Mouse (Mus musculus) hindbrain, embryonic 12.5 days (tissue): ENCODE results near the gene Plxdc2. TPM values are rescaled to one million over a fixed set of nuclear protein-coding genes. Genes with fewer than 3 reads are reported as not detected.

Experiments used
- ATAC-seq: fragments of 200-750 bp; cut with Nextera tagmentation; 2 replicates; pipeline ENCODE4 v1.8.0; 2017; ENCODE audit warnings: moderate TSS enrichment; ENCODE audit not compliant: low FRiP score
- H3K27ac ChIP-seq: fragments of 300-500 bp; sonication (generic); 2 replicates; pipeline ENCODE4 v1.5.1; 2016; ENCODE audit warnings: mild to moderate bottlenecking
- H3K27me3 ChIP-seq: fragments of 300-500 bp; sonication (generic); 2 replicates; pipeline ENCODE4 v1.6.1; 2016; ENCODE audit warnings: mild to moderate bottlenecking
- H3K36me3 ChIP-seq: fragments of 300-500 bp; sonication (generic); 2 replicates; pipeline ENCODE4 v1.6.1; 2016; ENCODE audit warnings: mild to moderate bottlenecking
- H3K4me1 ChIP-seq: fragments of 300-500 bp; sonication (generic); 2 replicates; pipeline ENCODE4 v1.6.1; 2016
- H3K4me2 ChIP-seq: fragments of 300-500 bp; sonication (generic); replicated peaks from 2 replicates; pipeline ENCODE4 v1.6.1; 2016; ENCODE audit warnings: mild to moderate bottlenecking
- H3K4me3 ChIP-seq: fragments of 300-500 bp; sonication (generic); 2 replicates; pipeline ENCODE4 v1.5.1; 2016; ENCODE audit warnings: mild to moderate bottlenecking
- H3K9ac ChIP-seq: fragments of 300-500 bp; sonication (generic); 2 replicates; pipeline ENCODE4 v1.6.1; 2016; ENCODE audit warnings: mild to moderate bottlenecking, moderate library complexity
- H3K9me3 ChIP-seq: fragments of 300-500 bp; sonication (generic); replicated peaks from 2 replicates; pipeline ENCODE4 v1.6.1; 2016; ENCODE audit warnings: mild to moderate bottlenecking
- WGBS: fragments of 180-500 bp; shearing (Covaris S2); methylation state at CpG from one replicate; pipeline ENCODE4 v1.1.7; 2016; 5-methylcytosine and 5-hydroxymethylcytosine counted together
- polyA plus RNA-seq: library from polyadenylated mRNA; unstranded; fragments of >200 nt; fragmentation: Nextera tagmentation; extraction: Ambion mirVana; gene quantifications from 2 replicates; pipeline ENCODE4 v1.2.1, GENCODE M21; 2016

The Plxdc2 gene
- polyA plus RNA-seq, 1 experiment from 2014 or later = 27.3 TPM

- Histone ChIP-seq H3K36me3 (no peaks in the 10 kb centered on the region), H3K9me3 (no peaks in the 10 kb centered on the region), H3K27me3 (no peaks in the 10 kb centered on the region), H3K4me1 (peaks cover 3% of the 10 kb centered on the region; the same call in 1 of the 2 replicates), H3K27ac (no peak overlapping the region), H3K9ac (no peak overlapping the region), H3K4me2 (no peak overlapping the region), H3K4me3 (no peak overlapping the region)
- WGBS = 90% methylated on average over 4 of the region's 4 CpGs
- no peak for ATAC-seq
Observed at GRCm38 (mm10) chr2:16447936-16448335, 91.8 kb downstream of the Plxdc2 start.

DNA sequence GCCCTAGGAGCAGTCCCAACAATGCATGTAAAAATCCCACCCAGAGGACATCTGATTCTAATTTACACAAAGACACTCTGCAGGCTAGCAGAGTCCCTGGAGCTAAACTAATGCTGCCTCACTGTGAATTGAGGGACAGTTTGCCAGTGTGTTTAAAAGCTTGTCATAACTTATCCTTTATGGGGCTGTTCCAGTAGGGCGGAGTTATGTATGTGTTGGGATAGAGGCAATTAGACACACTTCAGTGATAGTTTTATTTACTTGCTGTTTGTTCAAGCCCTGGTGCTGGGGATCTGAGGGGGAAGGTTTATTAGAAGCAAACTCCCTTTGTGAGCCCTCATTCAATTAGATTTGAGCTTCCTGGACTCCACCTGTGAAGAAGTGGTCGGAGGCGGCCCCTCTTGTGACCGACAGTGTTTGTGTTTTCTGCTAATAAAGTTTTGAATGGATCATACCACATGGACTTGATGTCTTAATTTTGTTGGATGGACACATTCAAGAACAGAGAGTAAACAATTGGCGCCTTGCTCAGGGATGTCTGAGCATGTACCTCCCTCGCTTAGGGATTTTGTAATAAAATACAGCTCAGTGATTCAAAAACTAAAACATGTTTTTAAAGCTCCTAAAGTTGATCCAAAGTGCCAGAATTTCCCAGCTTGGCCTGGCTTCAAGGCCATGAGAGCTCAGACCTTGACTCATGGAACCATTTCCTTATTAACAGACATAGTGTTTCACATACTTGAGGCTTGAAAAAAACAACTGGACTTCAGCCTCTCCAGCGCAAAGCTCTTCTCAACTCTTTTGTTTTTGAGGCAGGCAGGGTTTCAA lies 94.9 kb downstream of the Plxdc2 start:
- ATAC-seq = peak; percentile 66; the same call in 1 of the 2 replicates

GRCm38 (mm10) chr2:16451666-16452009 lies 95.5 kb downstream of the Plxdc2 start:
- ATAC-seq = no peak
- H3K9me3 ChIP-seq = no peaks in the 10 kb centered on the region
- peaks cover 3% of the 10 kb centered on the region; the same call in 1 of the 2 replicates for H3K4me1 ChIP-seq
- no peak overlapping the region for H3K4me3 ChIP-seq
- H3K27me3 ChIP-seq = no peaks in the 10 kb centered on the region
- no peak overlapping the region for H3K27ac ChIP-seq
- no peak overlapping the region for H3K4me2 ChIP-seq
- no peaks in the 10 kb centered on the region for H3K36me3 ChIP-seq
- 94% methylated on average over 4 of the region's 4 CpGs for WGBS
- no peak overlapping the region for H3K9ac ChIP-seq

More for the DNA sequence above, 94.9 kb downstream of the Plxdc2 start:
- H3K4me3 ChIP-seq = no peak overlapping the region
- H3K4me1 ChIP-seq = peaks cover 3% of the 10 kb centered on the region; the same call in 1 of the 2 replicates
- no peaks in the 10 kb centered on the region for H3K27me3 ChIP-seq
- H3K9me3 ChIP-seq = no peaks in the 10 kb centered on the region
- H3K36me3 ChIP-seq = no peaks in the 10 kb centered on the region
- 47% methylated on average over 7 of the region's 7 CpGs for WGBS
- H3K9ac ChIP-seq = no peak overlapping the region
- no peak overlapping the region for H3K27ac ChIP-seq
- no peak overlapping the region for H3K4me2 ChIP-seq

DNA sequence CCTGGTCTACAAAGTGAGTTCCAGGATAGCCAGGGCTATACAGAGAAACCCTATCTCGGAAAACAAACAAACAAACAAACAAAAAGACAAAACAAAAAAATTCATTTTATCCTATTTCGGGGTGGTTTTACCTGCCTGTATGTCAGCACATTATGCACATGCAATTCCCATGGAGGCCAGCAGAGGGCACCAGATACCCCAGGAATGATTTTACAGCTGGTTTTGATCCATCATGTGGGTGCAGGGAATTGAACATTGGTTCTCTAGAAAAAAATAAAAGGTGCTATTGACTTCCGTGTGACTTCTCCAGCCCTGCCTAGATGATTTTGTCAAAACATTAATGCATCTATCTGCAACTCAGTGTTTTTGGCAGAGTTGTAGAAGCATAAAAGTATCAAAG lies 96.0 kb downstream of the Plxdc2 start:
- Histone ChIP-seq H3K27me3 (no peaks in the 10 kb centered on the region), H3K4me1 (peaks cover 3% of the 10 kb centered on the region; the same call in 1 of the 2 replicates), H3K27ac (no peak overlapping the region), H3K9ac (no peak overlapping the region), H3K4me3 (no peak overlapping the region), H3K36me3 (no peaks in the 10 kb centered on the region), H3K9me3 (no peaks in the 10 kb centered on the region), H3K4me2 (no peak overlapping the region)
- ATAC-seq = no peak
- 94% methylated on average over 3 of the region's 3 CpGs for WGBS

- H3K36me3 ChIP-seq = no peaks in the 10 kb centered on the region
- WGBS = 91% methylated on average over 1 of the region's 1 CpGs
Observed at GRCm38 (mm10) chr2:16456264-16456780, 100.2 kb downstream of the Plxdc2 start.

GRCm38 (mm10) chr2:16459490-16459889 lies 103.4 kb downstream of the Plxdc2 start:
- Histone ChIP-seq H3K36me3 (no peaks in the 10 kb centered on the region), H3K27me3 (no peaks in the 10 kb centered on the region), H3K9me3 (no peaks in the 10 kb centered on the region), H3K9ac (no peak overlapping the region), H3K4me2 (no peak overlapping the region), H3K27ac (no peak overlapping the region), H3K4me1 (no peaks in the 10 kb centered on the region), H3K4me3 (no peak overlapping the region)
- no peak for ATAC-seq
- 74% methylated on average over 1 of the region's 1 CpGs for WGBS

More at GRCm38 (mm10) chr2:16456264-16456780, 100.2 kb downstream of the Plxdc2 start:
- no peaks in the 10 kb centered on the region for H3K27me3 ChIP-seq
- H3K27ac ChIP-seq = no peak overlapping the region
- ATAC-seq = no peak
- H3K4me3 ChIP-seq = no peak overlapping the region
- H3K4me1 ChIP-seq = no peaks in the 10 kb centered on the region
- H3K4me2 ChIP-seq = no peak overlapping the region
- H3K9ac ChIP-seq = no peak overlapping the region
- H3K9me3 ChIP-seq = no peaks in the 10 kb centered on the region

DNA sequence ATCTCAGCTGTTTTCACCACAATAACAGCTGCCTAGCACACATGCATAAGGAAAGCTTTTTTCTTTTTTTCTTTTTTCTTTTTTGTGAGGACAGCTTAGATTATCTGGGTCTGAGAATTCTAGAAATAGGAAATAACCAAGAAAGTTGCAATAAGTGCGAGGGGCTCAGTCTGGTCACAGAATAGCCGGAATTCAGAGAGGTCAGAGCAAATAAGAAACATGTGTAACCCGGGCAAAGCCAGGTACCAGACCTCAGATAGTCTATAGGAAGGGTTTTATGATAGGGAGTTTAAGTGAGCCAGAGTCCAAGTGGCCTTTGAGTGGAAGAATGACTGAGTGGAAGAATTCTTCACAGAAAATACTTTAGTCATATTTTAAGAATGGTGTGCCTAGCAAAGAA lies 114.0 kb downstream of the Plxdc2 start:
- H3K27ac ChIP-seq = no peak overlapping the region
- no peak overlapping the region for H3K4me3 ChIP-seq
- no peaks in the 10 kb centered on the region for H3K9me3 ChIP-seq
- no peak overlapping the region for H3K4me2 ChIP-seq
- H3K4me1 ChIP-seq = no peaks in the 10 kb centered on the region
- H3K27me3 ChIP-seq = no peaks in the 10 kb centered on the region
- H3K9ac ChIP-seq = no peak overlapping the region
- H3K36me3 ChIP-seq = no peaks in the 10 kb centered on the region
- 69% methylated on average over 3 of the region's 3 CpGs for WGBS
- no peak for ATAC-seq

DNA sequence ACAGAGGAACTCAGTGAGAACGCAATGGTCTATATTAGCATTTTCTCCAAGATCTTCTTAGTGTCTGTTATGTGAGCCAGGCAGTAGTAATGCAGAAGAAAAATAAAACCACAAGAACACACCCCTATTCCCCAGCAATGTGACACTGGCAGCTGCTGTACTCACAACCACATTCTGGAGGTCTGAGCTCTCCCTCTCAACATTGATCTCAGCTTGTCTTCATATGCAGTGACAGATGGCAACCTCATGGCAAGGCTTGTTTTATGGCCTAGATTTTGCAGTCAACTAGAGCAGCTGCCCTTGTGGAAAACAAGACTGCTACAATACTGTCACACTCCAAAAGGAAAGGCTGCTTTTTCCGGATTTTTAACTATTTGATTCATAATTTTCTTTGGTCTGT lies 127.8 kb downstream of the Plxdc2 start:
- Histone ChIP-seq H3K27me3 (no peaks in the 10 kb centered on the region), H3K9ac (no peak overlapping the region), H3K4me3 (no peak overlapping the region), H3K4me2 (no peak overlapping the region), H3K9me3 (no peaks in the 10 kb centered on the region), H3K27ac (no peak overlapping the region), H3K4me1 (no peaks in the 10 kb centered on the region), H3K36me3 (no peaks in the 10 kb centered on the region)
- 86% methylated on average over 2 of the region's 2 CpGs for WGBS
- ATAC-seq = no peak

GRCm38 (mm10) chr2:16485970-16486369 lies 129.9 kb downstream of the Plxdc2 start:
- H3K27ac ChIP-seq = no peak overlapping the region
- H3K27me3 ChIP-seq = no peaks in the 10 kb centered on the region
- no peaks in the 10 kb centered on the region for H3K4me1 ChIP-seq
- H3K4me2 ChIP-seq = no peak overlapping the region
- ATAC-seq = no peak
- WGBS = 79% methylated on average over 3 of the region's 3 CpGs
- no peaks in the 10 kb centered on the region for H3K9me3 ChIP-seq
- H3K4me3 ChIP-seq = no peak overlapping the region
- no peak overlapping the region for H3K9ac ChIP-seq
- no peaks in the 10 kb centered on the region for H3K36me3 ChIP-seq

DNA sequence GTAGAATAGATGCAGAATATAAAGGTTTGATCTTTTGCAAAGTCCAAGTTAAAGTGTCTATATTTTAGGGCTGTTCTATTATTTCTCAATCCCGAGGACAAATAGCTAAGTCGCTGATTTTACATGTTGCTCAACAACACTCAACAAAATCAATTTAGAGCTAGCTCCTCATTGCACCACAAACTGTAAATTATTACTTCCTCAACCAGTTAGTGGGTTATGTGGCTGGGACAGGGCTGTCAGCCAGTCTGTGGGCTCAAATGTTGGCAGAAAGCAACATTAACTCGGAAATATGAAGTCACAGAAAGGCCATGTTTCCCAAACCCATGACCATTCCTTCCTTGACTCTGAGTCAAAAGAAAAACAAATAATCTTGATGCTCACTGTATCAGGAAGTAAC lies 135.1 kb downstream of the Plxdc2 start:
- H3K9me3 ChIP-seq = no peaks in the 10 kb centered on the region
- no peak overlapping the region for H3K27ac ChIP-seq
- no peaks in the 10 kb centered on the region for H3K27me3 ChIP-seq
- H3K4me2 ChIP-seq = no peak overlapping the region
- no peaks in the 10 kb centered on the region for H3K4me1 ChIP-seq
- 81% methylated on average over 3 of the region's 3 CpGs for WGBS
- H3K4me3 ChIP-seq = no peak overlapping the region
- H3K36me3 ChIP-seq = no peaks in the 10 kb centered on the region
- ATAC-seq = no peak
- H3K9ac ChIP-seq = no peak overlapping the region

DNA sequence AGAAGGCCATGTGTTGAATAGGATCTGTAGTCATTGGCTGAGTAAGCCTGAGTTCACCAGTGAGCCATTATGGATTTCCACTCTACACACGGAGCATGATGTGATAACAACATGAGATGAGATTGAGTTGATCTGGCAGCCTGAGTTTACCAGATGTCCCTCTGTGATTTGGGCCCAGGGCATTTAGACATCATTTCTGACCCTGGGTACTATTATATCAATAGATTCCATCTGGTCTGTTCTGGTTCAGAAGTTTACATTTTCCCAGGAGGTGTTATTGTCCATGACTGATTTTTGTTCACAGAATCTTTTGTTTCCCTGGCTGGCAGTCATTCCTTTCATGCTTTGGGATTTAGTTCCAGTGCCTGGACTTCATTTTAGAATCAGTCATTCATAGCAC lies 146.7 kb downstream of the Plxdc2 start:
- peak; percentile 56; the same call in 1 of the 2 replicates for ATAC-seq

GRCm38 (mm10) chr2:16507540-16508230 lies 151.6 kb downstream of the Plxdc2 start:
- 62% methylated on average over 3 of the region's 3 CpGs for WGBS
- Histone ChIP-seq H3K27me3 (no peaks in the 10 kb centered on the region), H3K9ac (no peak overlapping the region), H3K27ac (no peak overlapping the region), H3K9me3 (no peaks in the 10 kb centered on the region), H3K4me2 (no peak overlapping the region), H3K4me1 (no peaks in the 10 kb centered on the region), H3K36me3 (no peaks in the 10 kb centered on the region), H3K4me3 (no peak overlapping the region)
- ATAC-seq = no peak

More for the DNA sequence above, 146.7 kb downstream of the Plxdc2 start:
- H3K4me3 ChIP-seq = no peak overlapping the region
- no peak overlapping the region for H3K27ac ChIP-seq
- no peak overlapping the region for H3K4me2 ChIP-seq
- H3K9ac ChIP-seq = no peak overlapping the region
- no peaks in the 10 kb centered on the region for H3K4me1 ChIP-seq
- 17% methylated on average over 1 of the region's 1 CpGs for WGBS
- no peaks in the 10 kb centered on the region for H3K36me3 ChIP-seq
- H3K9me3 ChIP-seq = no peaks in the 10 kb centered on the region
- no peaks in the 10 kb centered on the region for H3K27me3 ChIP-seq
